Mouse (Mus musculus) right cerebral cortex, adult 2 months (tissue): ENCODE results near the gene AC124502.3.

ENCODE experiments used
- DNase-seq, 2 experiments: peaks; one replicate each; pipeline ENCODE4 v3.0.0; 2021 to 2022; ENCODE audit warnings: low spot score in 2 of 2

Gene AC124502.3

DNA sequence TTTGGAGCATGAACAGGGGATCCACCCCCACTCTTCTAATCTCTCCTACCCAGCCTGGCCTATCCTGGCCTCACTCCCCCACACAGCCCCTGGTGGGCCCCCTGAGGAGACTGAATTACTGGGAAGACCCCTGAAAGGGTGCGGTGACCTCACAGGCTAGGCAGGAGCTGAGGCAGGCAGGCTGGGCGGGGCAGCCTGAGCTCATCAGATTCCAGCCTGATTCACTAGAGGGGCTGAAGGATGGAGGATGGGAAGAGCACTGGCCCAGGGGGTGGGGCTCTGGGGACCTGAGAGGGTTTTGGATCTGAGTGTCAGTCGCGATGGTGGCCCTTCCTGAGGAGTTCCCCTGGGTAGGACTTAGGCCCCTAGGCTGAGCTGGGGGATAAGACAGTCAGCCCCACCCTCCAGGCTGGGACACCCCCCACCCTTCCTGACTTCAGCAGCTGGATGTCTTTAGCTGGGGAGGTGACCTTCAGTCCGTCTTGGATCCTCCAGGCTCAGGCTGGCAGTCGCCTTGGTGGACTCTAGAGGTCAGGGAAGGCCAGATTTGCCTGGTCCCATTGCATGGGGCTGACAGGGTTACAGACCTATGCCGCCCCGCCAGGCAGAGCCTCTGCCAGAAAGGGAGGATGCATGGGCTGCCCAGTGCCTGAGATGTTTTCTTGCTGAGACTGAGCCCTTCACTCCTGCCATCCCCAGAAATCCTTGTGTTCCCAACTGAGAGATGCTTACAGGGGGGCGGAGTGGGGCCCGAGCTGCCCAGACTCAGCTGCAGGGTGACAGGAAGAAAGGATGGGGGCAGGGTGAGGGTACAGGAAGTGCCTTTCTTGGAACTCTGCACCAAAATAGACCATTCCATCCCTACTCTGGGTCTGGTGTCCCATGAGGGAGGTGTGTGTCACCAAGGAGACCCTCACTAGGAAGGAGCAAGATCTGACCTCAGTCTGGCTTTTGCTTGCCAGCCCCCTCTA is 20.4 kb downstream of the AC124502.3 start:
- DNase-seq: no peak

DNA sequence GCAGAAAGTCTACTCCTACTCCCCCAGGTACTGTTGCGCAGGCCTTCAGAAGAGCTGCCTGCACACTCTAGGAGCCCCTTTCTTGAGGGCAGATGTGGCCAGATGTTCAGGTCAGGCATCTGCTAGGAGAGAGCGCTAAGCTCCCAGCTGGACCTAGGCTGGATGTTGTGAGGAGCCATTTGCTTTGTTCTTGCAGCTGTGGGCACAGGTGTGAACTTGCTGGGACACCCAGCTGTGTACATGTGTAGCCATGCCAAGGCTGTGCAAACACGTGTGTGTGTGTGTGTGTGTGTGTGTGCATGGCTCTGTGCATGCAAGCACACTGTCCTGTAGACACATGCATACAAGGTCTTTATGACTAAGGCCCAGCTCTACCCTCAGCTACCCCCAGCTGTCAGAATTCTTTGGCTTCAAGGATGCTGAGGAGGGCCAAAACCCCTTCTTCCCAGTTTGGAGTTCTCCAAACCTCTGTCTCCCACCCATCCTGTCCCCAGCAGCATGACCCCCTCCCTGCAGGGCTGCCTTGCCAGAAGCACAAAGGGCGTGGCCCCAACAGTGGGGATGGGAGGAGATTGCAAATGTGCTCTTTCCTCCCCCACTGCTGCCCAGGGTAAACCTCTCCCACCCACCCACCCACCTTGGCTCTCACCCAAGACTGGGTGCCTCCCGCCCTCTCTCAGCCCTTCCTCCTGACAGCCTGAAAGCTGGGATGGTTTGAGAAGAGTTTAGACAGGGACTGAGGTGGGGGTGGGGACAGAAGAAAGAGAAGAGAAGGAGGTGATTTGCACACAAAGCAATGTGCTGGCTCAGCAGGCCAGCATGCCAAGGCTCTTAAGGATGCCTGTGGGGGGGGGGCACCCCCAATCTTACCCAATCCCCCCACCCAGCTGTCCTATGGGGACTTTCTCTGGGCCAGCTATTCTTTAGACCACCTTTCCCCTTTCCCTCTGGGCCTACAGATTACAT is 22.0 kb downstream of the AC124502.3 start:
- DNase-seq: no peak

DNA sequence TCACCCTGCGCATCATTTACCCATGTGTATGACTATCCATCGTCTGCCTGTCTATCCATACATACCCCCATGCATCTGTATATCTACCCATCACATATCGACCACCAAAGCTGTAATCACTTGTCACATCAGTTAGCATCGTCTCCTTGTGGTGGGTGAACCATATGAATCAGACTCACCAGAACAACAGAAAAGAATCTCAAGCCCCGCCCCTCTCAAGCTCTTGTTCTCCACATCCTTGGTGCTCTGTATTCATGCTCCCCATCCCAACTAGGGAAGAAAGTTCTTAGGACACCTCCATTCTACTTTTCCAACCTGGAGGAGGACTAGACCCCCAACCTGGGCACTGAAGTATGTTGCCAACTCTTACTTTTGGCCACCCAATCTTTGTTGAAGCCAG is 23.4 kb downstream of the AC124502.3 start:
- DNase-seq: no peak

DNA sequence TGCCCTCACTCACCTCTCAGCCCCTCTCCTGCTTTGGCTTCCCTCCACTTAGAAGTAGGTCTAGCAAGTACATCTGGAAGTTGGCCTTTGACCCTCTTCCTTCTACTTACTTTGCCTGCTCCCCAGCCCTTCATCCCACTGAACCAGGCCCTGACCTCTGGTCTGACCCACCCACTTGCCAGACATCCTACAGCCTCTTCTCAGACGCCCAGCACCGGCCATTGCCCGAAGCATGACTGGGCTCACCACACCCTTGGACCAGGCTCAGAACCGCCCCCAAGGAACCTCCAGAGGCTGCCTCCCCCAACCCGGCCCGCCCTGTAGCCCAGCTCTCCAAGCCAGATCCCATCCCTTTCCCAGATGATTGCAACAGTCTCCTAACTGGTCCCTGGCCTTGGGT is 23.8 kb downstream of the AC124502.3 start:
- DNase-seq: no peak

DNA sequence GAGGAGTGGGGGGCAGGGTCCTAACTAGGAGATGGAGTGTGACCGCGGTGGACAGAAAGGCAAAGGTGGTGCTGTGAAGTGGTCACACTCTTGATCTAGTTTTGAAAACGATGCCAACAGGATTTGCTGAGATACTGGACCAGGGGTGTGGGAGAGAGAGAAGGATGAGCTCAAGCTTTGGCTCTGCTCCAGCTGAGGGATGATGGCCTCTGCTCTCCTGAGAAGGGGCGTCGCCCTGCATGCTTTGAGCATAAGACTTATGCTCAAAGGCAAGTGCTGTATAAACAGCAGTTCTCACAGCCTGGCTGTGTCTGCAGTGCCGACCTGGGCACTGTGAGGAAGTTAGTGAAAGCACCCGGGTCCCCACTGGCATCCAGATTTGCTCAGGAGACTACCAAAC is 26.4 kb downstream of the AC124502.3 start:
- DNase-seq: no peak

DNA sequence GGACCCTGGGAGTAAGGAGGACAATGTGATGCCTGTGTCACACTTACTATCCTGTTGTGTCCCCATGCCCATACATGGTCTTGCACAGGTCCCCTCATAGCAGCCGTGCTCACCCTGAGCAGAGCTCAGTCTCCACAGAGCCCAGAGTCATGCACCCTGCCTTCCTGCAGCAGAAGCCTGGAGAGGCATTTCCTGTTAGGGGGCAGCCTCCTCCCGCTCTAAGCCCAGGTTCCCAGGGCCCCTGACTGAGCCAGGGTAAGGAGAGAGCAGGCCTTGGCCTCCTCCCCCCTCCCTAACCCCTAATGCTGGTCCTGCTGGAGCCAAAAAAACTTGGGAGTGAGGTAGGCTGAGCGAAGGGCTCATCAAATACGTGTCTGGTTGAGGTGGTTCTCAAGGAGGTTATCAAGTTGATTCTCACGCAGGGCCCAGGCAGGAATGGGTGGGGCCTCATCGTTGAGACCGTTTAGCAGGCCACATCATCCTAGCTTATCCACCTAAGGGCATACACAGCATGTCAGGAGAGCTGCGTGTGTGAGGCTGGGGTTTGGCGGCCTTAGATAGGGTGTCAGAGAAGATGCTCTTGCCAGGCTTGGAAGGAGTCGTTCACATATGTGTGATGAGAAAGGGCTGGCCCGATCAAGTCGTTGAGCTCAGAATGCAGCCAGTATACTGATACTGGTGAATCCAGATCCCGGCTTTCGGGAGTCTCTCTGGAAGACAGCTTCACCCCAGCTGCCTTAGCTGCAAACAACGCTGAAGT is 28.5 kb downstream of the AC124502.3 start:
- no peak for DNase-seq

DNA sequence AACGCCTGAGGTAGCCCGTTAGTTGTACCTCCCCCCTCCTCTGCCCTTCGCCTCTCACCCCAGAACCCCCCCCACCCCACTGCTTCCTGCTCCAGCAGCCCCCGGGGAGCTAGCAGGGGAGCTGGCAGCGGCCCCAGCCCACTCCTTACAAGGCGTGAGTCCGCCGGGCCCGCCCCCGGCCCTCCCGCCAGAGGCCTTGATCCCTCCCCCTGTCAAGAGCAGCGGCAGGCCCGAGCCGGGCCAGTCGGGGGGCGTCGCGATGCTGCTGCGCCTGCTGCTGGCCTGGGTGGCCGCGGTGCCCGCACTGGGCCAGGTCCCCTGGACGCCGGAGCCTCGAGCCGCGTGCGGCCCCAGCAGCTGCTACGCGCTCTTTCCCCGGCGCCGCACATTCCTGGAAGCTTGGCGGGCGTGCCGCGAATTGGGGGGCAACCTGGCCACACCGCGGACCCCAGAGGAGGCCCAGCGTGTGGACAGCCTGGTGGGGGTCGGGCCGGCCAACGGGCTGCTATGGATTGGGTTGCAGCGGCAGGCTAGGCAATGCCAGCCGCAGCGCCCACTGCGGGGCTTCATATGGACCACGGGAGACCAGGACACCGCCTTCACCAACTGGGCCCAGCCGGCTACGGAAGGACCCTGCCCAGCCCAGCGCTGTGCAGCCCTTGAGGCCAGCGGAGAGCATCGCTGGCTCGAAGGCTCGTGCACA is 29.3 kb downstream of the AC124502.3 start, which contains the start of gene Cd248:
Gene Cd248 (plus strand): TSS at position 212 of the 703 bp plus-strand sequence.
- DNase-seq: no peak

DNA sequence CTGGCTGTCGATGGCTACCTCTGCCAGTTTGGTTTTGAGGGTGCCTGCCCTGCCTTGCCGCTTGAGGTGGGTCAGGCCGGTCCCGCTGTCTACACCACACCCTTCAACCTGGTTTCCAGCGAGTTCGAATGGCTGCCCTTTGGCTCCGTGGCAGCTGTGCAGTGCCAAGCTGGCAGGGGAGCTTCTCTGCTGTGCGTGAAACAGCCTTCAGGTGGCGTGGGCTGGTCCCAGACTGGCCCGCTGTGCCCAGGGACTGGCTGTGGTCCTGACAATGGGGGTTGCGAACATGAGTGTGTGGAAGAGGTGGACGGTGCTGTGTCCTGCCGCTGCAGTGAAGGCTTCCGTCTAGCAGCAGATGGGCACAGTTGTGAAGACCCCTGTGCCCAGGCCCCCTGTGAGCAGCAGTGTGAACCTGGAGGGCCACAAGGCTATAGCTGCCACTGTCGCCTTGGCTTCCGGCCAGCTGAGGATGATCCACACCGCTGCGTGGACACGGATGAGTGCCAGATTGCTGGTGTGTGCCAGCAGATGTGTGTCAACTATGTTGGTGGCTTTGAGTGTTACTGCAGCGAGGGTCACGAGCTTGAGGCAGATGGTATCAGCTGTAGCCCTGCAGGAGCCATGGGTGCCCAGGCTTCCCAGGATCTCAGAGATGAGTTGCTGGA is 30.0 kb downstream of the AC124502.3 start:
- no peak for DNase-seq

DNA sequence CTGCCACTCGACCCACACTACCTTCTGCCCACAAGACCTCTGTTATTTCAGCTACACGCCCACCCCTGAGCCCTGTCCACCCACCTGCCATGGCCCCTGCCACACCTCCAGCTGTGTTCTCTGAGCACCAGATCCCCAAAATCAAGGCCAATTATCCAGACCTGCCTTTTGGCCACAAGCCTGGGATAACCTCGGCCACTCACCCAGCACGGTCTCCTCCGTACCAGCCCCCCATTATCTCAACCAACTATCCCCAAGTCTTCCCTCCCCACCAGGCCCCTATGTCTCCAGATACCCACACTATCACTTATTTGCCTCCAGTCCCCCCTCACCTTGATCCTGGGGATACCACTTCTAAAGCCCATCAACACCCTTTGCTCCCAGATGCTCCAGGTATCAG is 30.8 kb downstream of the AC124502.3 start:
- DNase-seq: no peak

DNA sequence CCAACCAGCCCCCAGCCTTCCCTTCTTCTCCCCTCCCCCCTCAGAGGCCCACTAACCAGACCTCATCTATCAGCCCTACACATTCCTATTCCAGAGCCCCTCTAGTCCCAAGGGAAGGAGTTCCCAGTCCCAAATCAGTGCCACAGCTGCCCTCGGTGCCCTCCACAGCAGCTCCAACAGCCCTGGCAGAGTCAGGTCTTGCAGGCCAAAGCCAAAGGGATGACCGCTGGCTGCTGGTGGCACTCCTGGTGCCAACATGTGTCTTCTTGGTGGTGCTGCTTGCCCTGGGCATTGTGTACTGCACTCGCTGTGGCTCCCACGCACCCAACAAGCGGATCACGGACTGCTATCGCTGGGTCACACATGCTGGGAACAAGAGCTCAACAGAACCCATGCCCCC is 31.3 kb downstream of the AC124502.3 start:
- DNase-seq: no peak

GRCm38 (mm10) chr19:5071077-5071476 is 32.4 kb downstream of the AC124502.3 start:
- DNase-seq: no peak

DNA sequence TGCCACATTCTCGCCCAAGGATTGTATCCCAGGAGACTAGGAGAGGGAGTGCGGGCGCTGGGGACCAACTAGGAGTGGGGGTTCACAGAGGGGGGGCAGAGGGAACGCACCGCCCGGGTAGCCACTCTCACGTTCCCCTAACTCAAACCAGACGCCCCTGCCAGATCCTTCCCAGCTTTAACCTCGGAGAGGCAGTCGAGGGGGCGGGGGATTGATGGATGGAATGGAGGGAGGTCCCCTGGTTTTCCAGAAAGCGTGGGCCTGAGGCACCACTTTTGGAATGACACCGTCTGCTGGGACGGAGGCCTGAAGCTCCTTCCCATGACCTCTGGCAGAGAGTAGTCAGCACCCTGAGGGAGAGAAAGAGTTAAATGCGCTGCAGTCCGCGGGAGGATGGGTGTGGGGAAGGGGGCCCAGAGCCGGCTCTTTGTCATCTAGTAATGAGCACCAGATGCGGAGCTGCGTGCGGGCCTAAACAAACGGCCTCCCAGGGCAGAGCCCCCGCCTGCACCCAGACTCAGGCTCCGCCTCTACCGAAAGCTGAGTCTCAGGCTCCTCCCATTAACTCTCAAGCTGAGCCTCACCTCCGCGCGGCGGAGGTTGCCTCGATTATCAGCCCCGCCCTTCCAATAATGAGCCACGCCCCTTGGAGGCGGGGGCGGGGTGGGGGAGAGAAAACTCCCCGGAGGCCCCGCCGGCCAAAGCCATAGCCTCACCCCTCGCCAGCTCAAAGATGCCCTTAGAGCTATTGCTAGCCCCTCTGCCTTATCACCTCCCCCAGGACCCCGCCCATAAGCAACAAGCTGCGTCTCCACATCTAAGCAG is 33.1 kb downstream of the AC124502.3 start:
- DNase-seq: no peak

GRCm38 (mm10) chr19:5072389-5073019 is 33.8 kb downstream of the AC124502.3 start:
- no peak for DNase-seq

- DNase-seq: no peak
These were observed 34.3 kb downstream of the AC124502.3 start for GRCm38 (mm10) chr19:5073028-5073427.

- no peak for DNase-seq
These were observed 34.8 kb downstream of the AC124502.3 start for GRCm38 (mm10) chr19:5073518-5073917.

GRCm38 (mm10) chr19:5079279-5079678 is 40.6 kb downstream of the AC124502.3 start:
- no peak for DNase-seq

- no peak for DNase-seq
These were observed 43.3 kb downstream of the AC124502.3 start for GRCm38 (mm10) chr19:5082005-5082404.

GRCm38 (mm10) chr19:5082596-5082995 is 43.9 kb downstream of the AC124502.3 start:
- no peak for DNase-seq
